Mouse (Mus musculus): ENCODE data around the gene Trafd1.

Trafd1 gene

DNA sequence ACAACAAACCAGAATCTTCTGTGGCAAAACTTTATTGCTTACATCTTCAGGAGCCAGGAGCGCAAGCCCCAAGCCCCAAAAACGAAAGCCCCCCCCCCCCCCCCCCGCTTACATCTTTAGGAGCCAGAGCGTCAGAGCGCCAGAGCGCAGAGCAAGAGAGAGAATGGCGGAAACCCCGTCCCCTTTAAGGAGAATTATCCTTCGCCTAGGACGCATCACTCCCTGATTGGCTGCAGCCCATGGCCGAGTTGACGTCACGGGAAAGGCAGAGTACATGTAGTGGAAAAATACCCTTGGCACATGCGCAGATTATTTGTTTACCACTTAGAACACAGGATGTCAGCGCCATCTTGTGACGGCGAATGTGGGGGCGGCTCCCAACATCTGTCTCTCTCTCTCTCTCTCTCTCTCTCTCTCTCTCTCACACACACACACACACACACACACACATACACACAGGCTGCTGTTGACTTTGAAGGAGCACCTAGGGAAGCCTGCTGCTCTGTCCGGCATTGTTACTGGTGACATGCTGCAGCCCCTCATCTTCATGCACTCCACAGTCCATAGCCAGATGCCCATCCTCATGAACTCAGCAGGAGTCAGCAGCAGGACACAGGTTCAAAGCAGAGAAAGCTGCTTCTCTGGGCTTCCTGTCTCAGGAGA is 55.1 kb downstream of the Trafd1 start:
- peak; percentile 30 for DNase-seq (ENCODE audit: low spot score)

DNA sequence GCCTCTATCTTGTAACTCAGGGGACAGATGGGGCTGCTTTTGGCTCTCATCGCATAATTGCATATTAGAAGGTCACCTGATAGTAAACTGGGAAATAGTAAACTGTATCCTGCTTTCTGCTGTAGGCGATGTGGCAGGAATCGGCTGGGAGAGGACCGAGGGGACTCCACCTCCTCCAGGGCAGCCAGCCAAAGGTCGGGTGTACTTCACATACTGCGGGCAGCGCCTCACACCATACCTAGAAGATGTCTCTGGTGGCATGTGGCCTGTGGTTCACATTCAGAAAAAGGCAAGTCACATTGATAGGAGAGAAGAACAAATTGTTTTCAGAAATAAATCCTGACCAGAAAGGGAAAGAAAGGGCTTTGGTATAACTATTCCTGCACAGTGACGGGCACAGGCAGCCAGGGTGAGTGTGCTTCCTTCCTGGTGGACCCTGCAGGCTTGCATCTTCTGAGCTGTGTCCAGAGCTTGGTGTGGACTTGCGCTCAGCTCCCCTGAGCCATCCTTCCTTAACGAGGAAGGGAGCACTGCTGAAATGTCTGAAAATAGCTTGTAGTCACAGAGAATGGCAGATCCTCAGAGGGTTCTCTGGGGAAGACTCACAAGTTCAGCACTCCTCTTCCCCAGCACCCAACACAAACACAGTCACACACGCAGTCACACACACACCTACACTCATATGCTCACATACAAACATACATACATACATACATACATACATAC is 55.9 kb downstream of the Trafd1 start:
- no peak for DNase-seq (ENCODE audit: low spot score)

DNA sequence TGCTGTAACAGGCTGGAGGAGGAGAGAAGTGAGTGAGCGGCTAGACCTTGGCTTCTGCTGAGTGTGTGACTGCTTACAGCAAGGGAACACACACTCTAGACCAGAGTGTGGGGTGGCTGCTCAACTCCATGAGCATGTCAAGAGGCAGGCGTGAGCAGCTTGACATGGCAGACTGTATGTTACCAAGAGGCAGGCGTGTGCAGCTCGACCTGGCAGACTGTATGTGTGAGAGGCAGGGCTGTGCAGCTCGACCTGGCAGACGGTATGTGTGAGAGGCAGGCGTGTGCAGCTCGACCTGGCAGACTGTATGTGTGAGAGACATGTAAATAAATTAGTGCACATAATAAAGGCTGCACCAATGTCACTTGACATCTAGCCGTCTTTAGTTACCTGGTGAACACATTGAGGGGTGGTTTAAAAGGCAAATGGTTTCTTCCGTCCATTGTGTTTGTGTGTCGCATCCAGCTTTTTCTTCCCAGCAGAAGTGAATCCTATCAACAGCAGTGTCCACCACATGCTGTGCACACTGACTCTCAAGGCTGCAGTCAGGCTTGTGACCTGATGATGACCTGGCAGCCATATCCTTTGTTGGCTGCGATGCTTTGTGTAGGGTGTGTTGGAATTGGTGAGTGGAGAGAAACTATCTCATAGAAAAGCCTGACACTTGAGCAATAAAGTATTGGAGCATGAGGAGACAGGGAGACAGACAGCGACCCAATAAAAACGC is 59.2 kb downstream of the Trafd1 start:
- peak; percentile 22 for DNase-seq (ENCODE audit: low spot score)
